Mouse (Mus musculus) forebrain, embryonic 10.5 days (tissue): ENCODE data around the gene Phlda1. TPM values are rescaled to one million over a fixed set of nuclear protein-coding genes. Genes with fewer than 3 reads are reported as not detected.

Source experiments
- DNase-seq: peaks from one replicate; pipeline ENCODE4 v3.0.0-alpha.2; 2017; ENCODE audit warnings: low spot score; ENCODE audit errors: extremely low spot score
- H3K27ac ChIP-seq: fragments of 300-500 bp; sonication (generic); 2 replicates; pipeline ENCODE4 v1.5.1; 2016; ENCODE audit warnings: mild to moderate bottlenecking
- H3K27me3 ChIP-seq: fragments of 300-500 bp; sonication (generic); 2 replicates; pipeline ENCODE4 v1.6.1; 2016; ENCODE audit warnings: mild to moderate bottlenecking; ENCODE audit not compliant: poor library complexity, severe bottlenecking
- H3K36me3 ChIP-seq: fragments of 300-500 bp; sonication (generic); replicated peaks from 2 replicates; pipeline ENCODE4 v1.6.1; 2016; ENCODE audit warnings: mild to moderate bottlenecking, moderate library complexity
- H3K4me1 ChIP-seq: fragments of 300-500 bp; sonication (generic); 2 replicates; pipeline ENCODE4 v1.6.1; 2016
- H3K4me3 ChIP-seq: fragments of 300-500 bp; sonication (generic); 2 replicates; pipeline ENCODE4 v1.5.1; 2016; ENCODE audit warnings: mild to moderate bottlenecking, moderate library complexity
- H3K9me3 ChIP-seq: fragments of 300-500 bp; sonication (generic); 2 replicates; pipeline ENCODE4 v1.6.1; 2016; ENCODE audit warnings: mild to moderate bottlenecking, moderate library complexity
- WGBS: fragments of 180-500 bp; shearing (Covaris S2); methylation state at CpG from one replicate; pipeline ENCODE4 v1.1.7; 2016; 5-methylcytosine and 5-hydroxymethylcytosine counted together
- polyA plus RNA-seq: library from polyadenylated mRNA; unstranded; fragments of >200 nt; fragmentation: Nextera tagmentation; extraction: Ambion mirVana; gene quantifications from 2 replicates; pipeline ENCODE4 v1.2.1, GENCODE M21; 2016

Gene Phlda1
- polyA plus RNA-seq, 1 experiment from 2014 or later: 15.0 TPM

- H3K9me3 ChIP-seq: no peaks in the 10 kb centered on the region
- H3K27me3 ChIP-seq: no peaks in the 10 kb centered on the region
- H3K4me3 ChIP-seq: no peak overlapping the region
- no peaks in the 10 kb centered on the region for H3K36me3 ChIP-seq
- WGBS: 47% methylated on average over 7 of the region's 7 CpGs
- peaks cover 44% of the 10 kb centered on the region for H3K4me1 ChIP-seq
- peak; percentile 26 for DNase-seq
- H3K27ac ChIP-seq: peak overlapping the region; percentile 73
Measured at GRCm38 (mm10) chr10:111543781-111544260, 37.7 kb downstream of the Phlda1 start.

GRCm38 (mm10) chr10:111544311-111544710 is 38.2 kb downstream of the Phlda1 start:
- no peaks in the 10 kb centered on the region for H3K36me3 ChIP-seq
- H3K4me1 ChIP-seq: peaks cover 39% of the 10 kb centered on the region
- no peak overlapping the region for H3K4me3 ChIP-seq
- peak overlapping the region; percentile 73; the same call in 1 of the 2 replicates for H3K27ac ChIP-seq
- H3K9me3 ChIP-seq: no peaks in the 10 kb centered on the region
- H3K27me3 ChIP-seq: no peaks in the 10 kb centered on the region
- WGBS: 88% methylated on average over 4 of the region's 4 CpGs
- DNase-seq: no peak

GRCm38 (mm10) chr10:111545648-111546047 is 39.6 kb downstream of the Phlda1 start:
- H3K9me3 ChIP-seq: no peaks in the 10 kb centered on the region

GRCm38 (mm10) chr10:111547881-111548372 is 41.8 kb downstream of the Phlda1 start:
- peaks cover 20% of the 10 kb centered on the region for H3K4me1 ChIP-seq
- H3K9me3 ChIP-seq: no peaks in the 10 kb centered on the region
- no peak overlapping the region for H3K4me3 ChIP-seq
- no peak for DNase-seq
- H3K27ac ChIP-seq: no peak overlapping the region
- no peaks in the 10 kb centered on the region for H3K27me3 ChIP-seq
- H3K36me3 ChIP-seq: no peaks in the 10 kb centered on the region
- WGBS: 90% methylated on average over 10 of the region's 10 CpGs

More at GRCm38 (mm10) chr10:111545648-111546047, 39.6 kb downstream of the Phlda1 start:
- no peak overlapping the region for H3K27ac ChIP-seq
- WGBS: 83% methylated on average over 4 of the region's 4 CpGs
- no peaks in the 10 kb centered on the region for H3K36me3 ChIP-seq
- H3K4me3 ChIP-seq: no peak overlapping the region
- H3K27me3 ChIP-seq: no peaks in the 10 kb centered on the region
- DNase-seq: no peak
- peaks cover 25% of the 10 kb centered on the region for H3K4me1 ChIP-seq

- Histone ChIP-seq H3K36me3 (no peaks in the 10 kb centered on the region), H3K27me3 (no peaks in the 10 kb centered on the region), H3K27ac (no peak overlapping the region), H3K9me3 (no peaks in the 10 kb centered on the region), H3K4me3 (no peak overlapping the region), H3K4me1 (peaks cover 12% of the 10 kb centered on the region; the same call in 1 of the 2 replicates)
- DNase-seq: no peak
- WGBS: 86% methylated on average over 6 of the region's 6 CpGs
Measured at GRCm38 (mm10) chr10:111550075-111550695, 44.1 kb downstream of the Phlda1 start.

GRCm38 (mm10) chr10:111553695-111554094 is 47.6 kb downstream of the Phlda1 start:
- 79% methylated on average over 7 of the region's 7 CpGs for WGBS
- Histone ChIP-seq H3K36me3 (no peaks in the 10 kb centered on the region), H3K27ac (no peak overlapping the region), H3K9me3 (no peaks in the 10 kb centered on the region), H3K27me3 (no peaks in the 10 kb centered on the region), H3K4me3 (no peak overlapping the region), H3K4me1 (peaks cover 8% of the 10 kb centered on the region)
- DNase-seq: no peak

- no peak for DNase-seq
- Histone ChIP-seq H3K4me3 (no peak overlapping the region), H3K9me3 (no peaks in the 10 kb centered on the region), H3K4me1 (peaks cover 17% of the 10 kb centered on the region), H3K27me3 (no peaks in the 10 kb centered on the region), H3K27ac (no peak overlapping the region), H3K36me3 (no peaks in the 10 kb centered on the region)
- WGBS: 93% methylated on average over 5 of the region's 5 CpGs
Measured at GRCm38 (mm10) chr10:111554651-111555050, 48.6 kb downstream of the Phlda1 start.

GRCm38 (mm10) chr10:111558211-111558610 is 52.1 kb downstream of the Phlda1 start:
- H3K4me3 ChIP-seq: no peak overlapping the region
- H3K36me3 ChIP-seq: no peaks in the 10 kb centered on the region
- no peak overlapping the region for H3K27ac ChIP-seq
- no peaks in the 10 kb centered on the region for H3K9me3 ChIP-seq
- 93% methylated on average over 5 of the region's 5 CpGs for WGBS
- H3K4me1 ChIP-seq: peaks cover 31% of the 10 kb centered on the region
- DNase-seq: no peak
- no peaks in the 10 kb centered on the region for H3K27me3 ChIP-seq

Other genes with a start within 250 kb of the Phlda1 start
- gene Bbs10, start 207.6 kb upstream of the Phlda1 start, polyA plus RNA-seq: 7.0 and 8.2 TPM in 2 replicates
- 418 and 443 TPM in 2 replicates for gene Nap1l1, start 33.1 kb upstream of the Phlda1 start, polyA plus RNA-seq